Comparison of ENCODE assay signal across 12 mouse cellular contexts in the genomic region with DNA sequence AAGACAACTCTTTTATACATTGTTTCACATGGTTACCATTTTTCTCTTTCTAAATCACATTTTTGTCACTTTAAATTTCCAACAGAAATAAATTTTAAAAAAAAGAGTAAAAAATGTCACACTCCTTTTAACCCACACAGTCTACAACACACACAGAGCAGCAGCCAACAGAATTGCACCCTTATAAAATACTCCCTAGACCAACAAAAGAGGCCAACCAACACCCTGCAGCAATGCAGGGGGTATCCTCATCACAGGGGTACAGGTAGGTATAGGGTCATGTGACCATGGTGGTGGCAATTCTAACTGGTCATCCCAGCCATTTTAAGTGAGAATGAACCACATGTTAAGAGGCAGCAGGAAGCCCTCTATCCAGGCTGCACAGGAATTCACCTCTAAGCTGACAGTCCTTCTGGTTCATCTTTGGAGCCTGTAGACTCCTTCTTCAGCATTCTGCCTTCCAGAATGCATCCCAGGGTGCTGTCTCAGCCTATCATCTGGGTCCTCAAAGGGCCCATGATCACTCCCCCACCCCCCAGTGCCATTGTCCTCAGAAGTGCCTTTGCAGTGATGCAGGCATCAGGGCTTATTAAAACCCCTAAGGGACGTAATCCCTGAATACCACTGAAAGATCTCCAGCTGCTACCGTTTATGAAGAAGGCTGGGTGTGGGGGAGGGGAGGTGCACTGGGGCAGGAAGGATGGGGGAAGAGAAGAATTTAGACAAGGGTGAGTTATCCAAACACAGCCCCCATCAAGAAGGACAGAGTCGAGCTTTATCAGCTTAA. TPM values are rescaled to one million over a fixed set of nuclear protein-coding genes. Genes with fewer than 3 reads are reported as not detected.
DNase-seq lines count a peak whose midpoint lies in the region; ATAC-seq and TF ChIP-seq lines count a peak whose summit lies in the region.
"Had no signal": no experiment of that assay in that cellular context is flagged by ENCODE, and none has a peak within 500 bp of the region (broad histone marks: within the 10 kb centered on the region; RNA-seq: fewer than 3 reads in every experiment).

No protein-coding gene starts in this region.

- no peaks in the 10 kb centered on the region for H3K9me3 ChIP-seq in kidney, embryonic 14.5 days (ENCODE audit: control insufficient read depth, low read length)
- H3K9me3 ChIP-seq in hindbrain, embryonic 10.5 days, result no peaks in the 10 kb centered on the region

- H3K4me2 ChIP-seq in kidney, embryonic 14.5 days (replicated peaks; ENCODE audit: low read depth, low read length), result no peak overlapping the region
- H3K4me2 ChIP-seq in myocyte (ENCODE audit: low read depth), result peak overlapping the region; percentile 18

- no peaks in the 10 kb centered on the region for H3K27me3 ChIP-seq in kidney, embryonic 14.5 days (ENCODE audit: control insufficient read depth, insufficient read depth, low read length)
- H3K27me3 ChIP-seq in hindbrain, embryonic 10.5 days (ENCODE audit: insufficient read depth, poor library complexity, severe bottlenecking), result no peaks in the 10 kb centered on the region; the same call in 1 of the 2 replicates
- H3K27me3 ChIP-seq in myocyte (ENCODE audit: control insufficient read depth, insufficient read depth, insufficient read length), result no peaks in the 10 kb centered on the region
- H3K27me3 ChIP-seq: CH12.LX had no signal

- H3K9ac ChIP-seq in kidney, embryonic 14.5 days (ENCODE audit: low read depth, low read length), result no peak overlapping the region

- peaks cover 6% of the 10 kb centered on the region for H3K4me1 ChIP-seq in kidney, embryonic 14.5 days (ENCODE audit: control insufficient read depth, insufficient read depth, low read length)
- H3K4me1 ChIP-seq in hindbrain, embryonic 10.5 days (replicated peaks), result peaks cover 63% of the 10 kb centered on the region
- no peaks in the 10 kb centered on the region for H3K4me1 ChIP-seq in lung, adult 2 months (ENCODE audit: control insufficient read depth, insufficient read depth, low read length)

- peak; percentile 61; the same call in 1 of the 2 replicates for ATAC-seq in kidney, embryonic 14.5 days (ENCODE audit: low FRiP score, low TSS enrichment)

- no peak overlapping the region for H3K4me3 ChIP-seq in kidney, embryonic 14.5 days (ENCODE audit: low read length)
- peak overlapping the region; percentile 26 for H3K4me3 ChIP-seq in hindbrain, embryonic 10.5 days
- H3K4me3 ChIP-seq in myocyte, result no peak overlapping the region
- H3K4me3 ChIP-seq in lung, adult 2 months (replicated peaks; ENCODE audit: extremely low read depth, low read depth, low read length), result no peak overlapping the region
- H3K4me3 ChIP-seq: gastrocnemius, adult 2 months had no signal

- no peak for TF ChIP-seq POLR2A in myocyte (IDR thresholded peaks at IDR 0.05; ENCODE audit: insufficient read length, low read depth)
- no peak for TF ChIP-seq POLR2A in lung, adult 2 months (IDR thresholded peaks at IDR 0.05; ENCODE audit: borderline replicate concordance, extremely low read depth, low read depth, low read length)

- H3K27ac ChIP-seq in kidney, embryonic 14.5 days (ENCODE audit: low read depth, low read length), result no peak overlapping the region
- H3K27ac ChIP-seq in hindbrain, embryonic 10.5 days, result peak overlapping the region; percentile 67
- H3K27ac ChIP-seq: gastrocnemius, adult 2 months; stomach, postnatal 0 days had no signal

- peaks cover 19% of the 10 kb centered on the region for H3K79me2 ChIP-seq in myocyte (ENCODE audit: control insufficient read depth, insufficient read depth)

- H3ac ChIP-seq in myocyte (ENCODE audit: control insufficient read depth, insufficient read length), result no peak overlapping the region

- H3K36me3 ChIP-seq in kidney, embryonic 14.5 days (ENCODE audit: control insufficient read depth, insufficient read depth, low read length), result no peaks in the 10 kb centered on the region
- no peaks in the 10 kb centered on the region for H3K36me3 ChIP-seq in hindbrain, embryonic 10.5 days
- no peaks in the 10 kb centered on the region for H3K36me3 ChIP-seq in myocyte (ENCODE audit: control insufficient read depth, insufficient read depth)

- no peak for DNase-seq in kidney, adult 8-10 months
- DNase-seq in embryo, embryonic 10.5 days (ENCODE audit: low spot score), result peak; percentile 76
- peak; percentile 53 for DNase-seq in hindbrain, embryonic 10.5 days (ENCODE audit: low spot score)
- no peak for DNase-seq in lung, adult 2 months
- DNase-seq in cerebellum, adult 9-11 months, result no peak
- no peak for DNase-seq in cerebellum, adult 18-20 months
- DNase-seq: adrenal gland, adult 2 months; gastrocnemius, adult 2 months had no signal

- no peak for TF ChIP-seq CTCF in lung, adult 2 months (IDR thresholded peaks at IDR 0.05; ENCODE audit: insufficient read depth, low read length)

- 10% methylated on average over 3 of the region's 3 CpGs for WGBS in kidney, embryonic 14.5 days
- WGBS in hindbrain, embryonic 10.5 days, result 3% methylated on average over 3 of the region's 3 CpGs
- WGBS in lung, adult 2 months, result 22% methylated on average over 3 of the region's 3 CpGs

TF ChIP-seq in myocyte, 11 proteins besides CTCF, POLR2A, EP300 and RAD21:
- TF ChIP-seq MYOD1 (IDR thresholded peaks at IDR 0.05; ENCODE audit: control insufficient read depth in 1 of 3, insufficient read length in 2 of 3, low read depth in 2 of 3) (peak in 1 of 3 experiments; percentile 7), POLR2AphosphoS2 (IDR thresholded peaks at IDR 0.05; ENCODE audit: insufficient read length, low read depth) (no peak)

RNA-seq across cellular contexts. Expression of a gene that starts 28.1 kb away (rescaled TPM):
- polyA plus RNA-seq in kidney, embryonic 14.5 days (2014; fragmentation: Nextera tagmentation; extraction: Ambion mirVana), result 26.6 and 36.4 TPM in 2 replicates
- polyA plus RNA-seq in hindbrain, embryonic 10.5 days (2016; fragmentation: Nextera tagmentation; extraction: Ambion mirVana), result 40.5 and 50.5 TPM in 2 replicates
- 2.8 TPM for polyA plus RNA-seq in myocyte (2012; fragmentation: generic; extraction: Trizol)
- polyA plus RNA-seq in lung, adult 2 months (2012; rRNA removed), result 1.5 and 2.3 TPM in 2 replicates

Comparison
In these comparisons a context has a peak if more than half of its experiments do, and no peak if none do; other contexts are left out.
1. DNase-seq: peak in embryo, embryonic 10.5 days (single experiment) and hindbrain, embryonic 10.5 days (single experiment); none in kidney, adult 8-10 months (0 of 2), lung, adult 2 months (single experiment), cerebellum, adult 9-11 months (single experiment) and cerebellum, adult 18-20 months (0 of 2).